Mouse (Mus musculus) erythroblast, embryonic 14.5 days (primary cell): ENCODE measurements at regions not wholly inside any gene's neighbourhood (a gene's known extent, or its start where the extent isn't known, plus 50 kb on each side); places are given as distances from the start of the nearest gene placed in this dataset.

Experiments used
- GATA1 ChIP-seq: IDR thresholded peaks from 2 replicates; pipeline ENCODE4 v1.6.1; 2012; ENCODE audit warnings: low read length, inconsistent platforms, mixed read lengths
- TAL1 ChIP-seq: IDR thresholded peaks from 3 replicates; pipeline ENCODE4 v1.6.1; 2012; ENCODE audit warnings: low read length, inconsistent platforms, mixed read lengths

- TF ChIP-seq GATA1 = no peak
- no peak for TF ChIP-seq TAL1
Measured at GRCm38 (mm10) chr17:75815997-75816626, 264.4 kb upstream of the Fam98a start.
